Mouse (Mus musculus) liver, adult 2 months (tissue): ENCODE results near the gene Sos1.

Source experiments
- CTCF ChIP-seq: fragments of 200-500 bp; IDR thresholded peaks from 2 replicates; pipeline ENCODE4 v1.5.1; 2011; ENCODE audit warnings: low read depth, low read length, control low read depth
- POLR2A ChIP-seq: fragments of 200-500 bp; IDR thresholded peaks from 2 replicates; pipeline ENCODE4 v1.6.1; 2011; ENCODE audit warnings: low read length, control low read depth; ENCODE audit not compliant: insufficient read depth; ENCODE audit errors: extremely low read depth

- no peak for TF ChIP-seq CTCF
- TF ChIP-seq POLR2A = no peak
Measured at GRCm38 (mm10) chr17:80509494-80510458, 29.5 kb upstream of the Sos1 start.
